Mouse (Mus musculus) embryonic fibroblast, embryonic 13.5 days (primary cell): Measurements from ENCODE around the gene Adamts12.

Source experiments
- CTCF ChIP-seq: IDR thresholded peaks from 2 replicates; pipeline ENCODE4 v1.5.1; 2011; ENCODE audit warnings: mild to moderate bottlenecking, control low read depth, low read length, moderate library complexity, borderline replicate concordance; ENCODE audit not compliant: insufficient read depth
- POLR2A ChIP-seq: IDR thresholded peaks from 2 replicates; pipeline ENCODE4 v1.6.1; 2011; ENCODE audit warnings: low read depth, mild to moderate bottlenecking, control low read depth, low read length, moderate library complexity

DNA sequence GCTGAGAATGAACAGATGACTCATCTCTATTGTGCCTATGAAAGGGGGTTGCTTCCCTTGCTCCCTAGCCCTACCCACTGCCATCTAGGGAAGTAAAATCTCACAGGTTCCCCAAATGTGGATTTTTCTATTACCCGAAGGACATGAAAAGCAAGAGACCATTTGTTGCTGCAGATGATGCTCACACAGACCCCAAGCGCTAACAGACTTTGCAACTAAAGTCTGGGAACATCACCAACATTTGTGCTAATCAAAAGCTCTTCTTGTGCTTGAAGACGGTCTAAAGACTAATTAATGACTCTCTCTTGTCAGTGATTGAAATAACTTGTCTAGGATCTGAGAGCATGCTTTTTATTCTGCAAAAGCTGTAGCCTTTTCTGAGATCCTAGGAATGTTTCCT, 175.8 kb downstream of the Adamts12 start:
- TF ChIP-seq CTCF: no peak
- no peak for TF ChIP-seq POLR2A
